Mouse (Mus musculus) embryonic fibroblast, embryonic 13.5 days (primary cell): Measurements from ENCODE around the gene Bpi. TPM values are rescaled to one million over a fixed set of nuclear protein-coding genes. Genes with fewer than 3 reads are reported as not detected.

Source experiments
- H3K27ac ChIP-seq: 2 replicates; pipeline ENCODE4 v1.5.1; 2012; ENCODE audit warnings: low read length, control low read depth, inconsistent platforms; ENCODE audit not compliant: insufficient read depth
- H3K4me1 ChIP-seq: 2 replicates; pipeline ENCODE4 v1.6.1; 2011; ENCODE audit warnings: low read length; ENCODE audit not compliant: control insufficient read depth, insufficient read depth
- H3K4me3 ChIP-seq: 2 replicates; pipeline ENCODE4 v1.5.1; 2011; ENCODE audit warnings: mild to moderate bottlenecking, control low read depth, low read length; ENCODE audit not compliant: insufficient read depth
- CTCF ChIP-seq: IDR thresholded peaks from 2 replicates; pipeline ENCODE4 v1.5.1; 2011; ENCODE audit warnings: mild to moderate bottlenecking, control low read depth, low read length, moderate library complexity, borderline replicate concordance; ENCODE audit not compliant: insufficient read depth
- POLR2A ChIP-seq: IDR thresholded peaks from 2 replicates; pipeline ENCODE4 v1.6.1; 2011; ENCODE audit warnings: low read depth, mild to moderate bottlenecking, control low read depth, low read length, moderate library complexity
- polyA plus RNA-seq: library from polyadenylated mRNA; stranded (reverse); fragments of >200 nt; gene quantifications from 2 replicates; pipeline ENCODE4 v1.2.4, GENCODE M21; 2011; ENCODE audit warnings: low read depth; ENCODE audit not compliant: missing spikeins, insufficient read length

Gene Bpi
- polyA plus RNA-seq, 1 experiment: not detected

DNA sequence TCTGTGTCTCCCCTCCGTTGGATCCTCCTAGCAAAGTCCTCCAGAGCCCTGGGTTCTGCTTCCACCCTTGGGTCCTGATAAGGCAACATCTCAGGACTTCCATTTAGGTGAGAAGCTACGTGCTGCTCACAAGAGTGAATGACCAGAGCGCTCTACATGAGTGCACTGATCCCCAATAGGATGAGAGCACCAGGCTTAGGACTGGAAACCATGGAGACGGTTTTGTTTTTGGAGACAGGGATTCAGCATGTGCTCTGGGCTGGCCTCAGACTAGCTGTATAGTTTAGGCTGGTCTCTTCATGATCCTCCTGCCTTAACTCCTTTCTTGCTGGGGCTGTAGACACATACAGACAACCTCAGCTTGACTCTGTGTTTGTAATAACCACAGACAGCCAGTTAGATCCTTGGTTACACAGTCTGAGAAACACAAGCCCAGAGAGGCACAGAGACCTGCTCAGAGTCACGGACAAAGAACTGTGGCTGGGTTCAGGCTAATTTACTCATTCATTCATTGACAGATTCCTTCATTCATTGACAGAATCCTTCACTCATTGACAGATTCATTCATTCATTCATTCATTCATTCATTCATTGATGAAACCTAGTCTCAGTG lies 16.7 kb upstream of the Bpi start:
- TF ChIP-seq POLR2A: no peak
- no peak for TF ChIP-seq CTCF
- no peak overlapping the region for H3K27ac ChIP-seq
- H3K4me1 ChIP-seq: no peaks in the 10 kb centered on the region
- H3K4me3 ChIP-seq: no peak overlapping the region

DNA sequence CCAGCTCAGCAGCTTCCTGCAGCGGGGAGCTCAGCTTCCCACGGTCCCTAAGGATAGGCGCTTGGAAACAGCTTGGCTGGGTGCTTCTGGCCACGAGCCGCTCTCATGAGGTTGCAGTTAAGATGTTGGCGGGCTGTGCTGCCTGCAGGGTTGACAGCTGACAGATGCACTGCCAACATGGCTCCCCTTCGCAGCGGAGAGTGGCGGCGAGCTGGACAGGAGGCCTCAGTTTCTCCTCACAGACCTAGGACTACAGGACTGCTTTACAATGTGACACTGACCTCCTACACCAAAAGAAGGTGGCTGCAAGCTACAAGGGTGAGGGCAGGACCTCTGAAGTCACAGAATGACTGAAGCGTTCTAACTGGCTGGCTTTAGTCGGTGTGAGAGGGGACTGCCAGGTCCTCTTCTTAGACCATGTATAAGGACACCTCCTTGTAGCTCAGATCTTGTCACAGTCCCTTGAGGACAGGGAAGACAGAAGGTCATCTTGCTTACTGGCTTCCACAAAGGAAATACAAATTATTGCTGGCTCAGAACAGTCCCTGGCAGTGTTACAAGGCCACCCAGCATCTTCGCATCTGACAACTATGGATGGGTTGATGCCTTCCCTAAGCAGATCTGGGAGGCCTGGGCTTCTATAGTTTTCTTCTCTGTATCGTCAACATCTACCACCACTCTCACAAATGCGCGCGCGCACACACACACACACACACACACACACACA lies 15.6 kb upstream of the Bpi start:
- TF ChIP-seq POLR2A (no peak), CTCF (no peak)
- H3K4me3 ChIP-seq: no peak overlapping the region
- no peak overlapping the region for H3K27ac ChIP-seq

DNA sequence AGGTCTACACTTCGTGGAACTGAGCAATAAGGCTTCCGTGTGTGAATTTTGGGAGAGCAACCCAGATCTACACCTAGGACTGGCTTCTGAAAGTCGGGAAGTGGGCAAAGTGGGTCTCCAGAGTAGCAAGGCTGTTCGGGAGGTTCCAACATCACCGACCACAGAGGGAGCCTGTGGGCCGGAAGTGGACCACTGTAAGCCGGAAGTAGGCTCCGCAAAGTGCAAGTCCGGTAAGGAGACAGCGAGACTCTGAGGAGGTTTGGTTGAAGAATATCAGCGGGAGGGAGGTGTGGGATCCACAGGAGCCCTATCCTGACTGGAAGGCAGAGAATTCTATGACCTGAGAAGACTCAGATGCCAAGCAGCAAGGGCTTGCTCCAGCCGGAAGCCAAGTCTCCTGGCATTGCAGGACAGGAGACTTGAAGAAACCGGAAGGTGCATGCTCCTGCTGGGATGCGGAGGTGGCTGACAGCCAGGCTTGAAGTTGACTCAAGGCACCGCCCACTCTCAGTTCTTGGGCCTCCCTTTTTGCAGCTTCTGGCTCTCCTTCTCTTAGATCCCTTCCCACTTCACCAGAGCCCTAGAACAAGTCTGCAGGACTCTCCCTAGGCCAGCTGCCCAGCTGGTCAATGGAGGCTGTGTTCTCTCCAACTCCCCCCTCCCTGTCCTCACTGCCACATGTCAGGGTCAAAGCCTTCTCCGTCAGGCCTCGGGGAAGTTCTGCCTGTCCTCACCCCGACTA lies 14.6 kb upstream of the Bpi start:
- Histone ChIP-seq H3K27ac (no peak overlapping the region), H3K4me3 (no peak overlapping the region), H3K4me1 (no peaks in the 10 kb centered on the region)
- TF ChIP-seq CTCF: no peak
- TF ChIP-seq POLR2A: no peak

More for the DNA sequence above, 15.6 kb upstream of the Bpi start:
- H3K4me1 ChIP-seq: no peaks in the 10 kb centered on the region

DNA sequence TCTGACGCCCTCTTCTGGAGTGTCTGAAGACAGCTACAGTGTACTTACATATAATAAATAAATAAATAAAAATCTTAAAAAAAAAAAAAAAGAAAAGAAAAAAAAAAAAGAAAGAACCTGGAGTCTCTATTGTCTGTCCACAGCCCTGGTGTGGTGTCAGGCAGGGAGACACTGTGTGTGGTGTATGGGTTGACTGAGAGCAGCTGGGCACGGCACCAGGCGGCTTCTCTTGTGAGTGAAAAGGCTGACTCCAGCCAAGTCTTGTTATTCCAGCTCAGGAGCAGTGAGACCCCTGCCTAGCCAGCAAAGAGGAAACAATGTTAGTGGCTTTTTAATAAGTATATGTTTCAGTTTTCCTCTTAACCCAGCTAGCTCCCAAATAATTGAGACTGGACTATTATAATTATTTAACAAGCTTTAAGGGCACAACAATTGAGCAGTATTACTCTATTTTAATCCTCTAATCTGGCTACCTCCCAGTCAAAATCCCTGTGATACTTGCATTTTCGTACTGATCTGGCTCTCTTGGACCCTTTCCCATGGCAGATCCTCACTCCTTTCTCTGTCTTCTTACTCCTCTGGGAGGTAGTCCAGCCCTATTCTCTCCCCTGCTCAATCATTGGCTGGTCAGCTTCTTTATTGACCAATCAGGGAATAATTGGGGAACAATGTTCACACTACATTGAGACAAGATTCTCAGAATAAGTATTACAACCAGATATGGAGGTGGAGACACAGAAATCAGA lies 12.6 kb upstream of the Bpi start:
- H3K4me1 ChIP-seq: no peaks in the 10 kb centered on the region
- H3K27ac ChIP-seq: no peak overlapping the region
- TF ChIP-seq POLR2A (no peak), CTCF (no peak)
- no peak overlapping the region for H3K4me3 ChIP-seq

DNA sequence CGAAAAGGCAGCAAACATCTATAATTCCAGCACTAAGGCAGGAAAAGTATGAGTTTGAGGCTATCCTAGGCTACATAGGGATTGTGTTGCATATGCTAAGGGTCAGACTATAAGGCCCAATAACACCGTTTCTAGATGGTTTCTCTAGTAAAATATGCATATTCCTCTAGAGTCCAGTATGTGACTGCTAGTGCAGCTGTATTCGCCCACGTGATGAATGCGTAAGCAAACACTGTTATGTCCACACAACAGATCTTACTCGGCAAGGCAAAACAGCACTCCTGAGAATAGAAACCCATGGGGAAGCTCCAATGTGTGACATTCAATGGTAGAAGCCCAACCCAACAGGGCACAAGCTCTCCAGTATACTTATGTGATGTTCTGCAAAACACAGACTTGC lies 10.0 kb upstream of the Bpi start:
- Histone ChIP-seq H3K27ac (no peak overlapping the region), H3K4me1 (no peaks in the 10 kb centered on the region)
- TF ChIP-seq POLR2A (no peak), CTCF (no peak)

DNA sequence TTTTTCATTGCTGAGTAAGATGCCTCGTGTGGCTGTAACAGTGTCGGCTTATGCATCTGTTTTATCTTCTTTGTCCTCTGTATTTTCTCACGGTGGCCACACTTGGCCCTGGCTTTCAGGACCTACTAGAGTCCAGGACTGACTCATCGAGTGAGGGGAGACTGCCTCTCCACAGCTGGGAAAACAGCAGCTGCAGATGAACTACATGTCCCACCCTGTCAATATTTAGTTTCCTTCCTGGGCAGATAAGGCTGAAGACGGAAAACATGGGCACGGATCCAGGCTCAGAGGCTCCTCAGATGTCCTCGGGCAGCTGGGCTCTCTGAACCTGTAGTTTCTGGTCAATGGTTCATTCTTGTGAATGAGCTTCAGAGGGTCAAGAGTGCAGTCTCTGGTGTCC lies 9.6 kb upstream of the Bpi start:
- H3K27ac ChIP-seq: no peak overlapping the region
- TF ChIP-seq CTCF: no peak
- TF ChIP-seq POLR2A: no peak
- no peak overlapping the region for H3K4me3 ChIP-seq
- H3K4me1 ChIP-seq: no peaks in the 10 kb centered on the region

More for the DNA sequence above, 10.0 kb upstream of the Bpi start:
- no peak overlapping the region for H3K4me3 ChIP-seq

DNA sequence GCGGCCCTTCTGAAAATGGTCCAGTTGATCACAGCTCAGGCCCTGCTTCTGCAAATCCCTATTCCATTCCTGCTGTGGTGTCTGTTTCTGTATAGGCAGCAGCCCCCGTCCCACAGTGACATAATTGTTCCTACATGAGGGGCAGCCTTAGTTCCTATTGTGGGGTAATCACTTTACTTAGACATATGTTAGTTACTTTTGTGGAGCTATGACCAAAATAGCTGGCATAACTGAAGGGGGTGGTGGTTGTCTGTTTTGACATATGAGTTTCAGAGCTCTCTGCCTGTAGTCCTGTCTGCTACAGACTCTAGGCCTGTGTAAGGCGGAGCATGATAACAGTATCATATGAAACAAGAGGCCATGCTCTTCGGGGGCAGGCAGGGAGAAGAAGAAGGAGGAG lies 7.3 kb upstream of the Bpi start:
- H3K4me3 ChIP-seq: no peak overlapping the region
- TF ChIP-seq CTCF: no peak
- TF ChIP-seq POLR2A: no peak
- no peaks in the 10 kb centered on the region for H3K4me1 ChIP-seq
- H3K27ac ChIP-seq: no peak overlapping the region

DNA sequence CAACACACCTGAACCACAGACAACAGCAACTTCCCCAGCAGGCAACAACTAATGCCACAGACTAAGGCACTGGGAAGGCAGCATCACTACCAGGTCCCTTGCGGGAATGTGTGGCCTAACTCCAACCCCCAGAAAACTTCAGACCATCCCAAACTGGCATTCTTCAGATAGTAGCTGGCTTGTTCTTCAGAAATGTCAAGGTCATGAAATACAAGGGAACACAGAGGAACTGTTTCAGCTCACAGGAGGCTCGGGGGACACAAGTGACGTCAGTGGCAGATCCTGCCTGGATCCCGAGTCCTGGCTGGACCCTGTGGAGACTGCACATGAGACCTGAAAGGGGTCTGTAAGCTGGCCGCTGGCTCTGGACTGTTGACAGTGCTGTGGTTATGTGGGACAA lies 4.1 kb upstream of the Bpi start:
- H3K27ac ChIP-seq: no peak overlapping the region
- no peaks in the 10 kb centered on the region for H3K4me1 ChIP-seq
- H3K4me3 ChIP-seq: no peak overlapping the region

DNA sequence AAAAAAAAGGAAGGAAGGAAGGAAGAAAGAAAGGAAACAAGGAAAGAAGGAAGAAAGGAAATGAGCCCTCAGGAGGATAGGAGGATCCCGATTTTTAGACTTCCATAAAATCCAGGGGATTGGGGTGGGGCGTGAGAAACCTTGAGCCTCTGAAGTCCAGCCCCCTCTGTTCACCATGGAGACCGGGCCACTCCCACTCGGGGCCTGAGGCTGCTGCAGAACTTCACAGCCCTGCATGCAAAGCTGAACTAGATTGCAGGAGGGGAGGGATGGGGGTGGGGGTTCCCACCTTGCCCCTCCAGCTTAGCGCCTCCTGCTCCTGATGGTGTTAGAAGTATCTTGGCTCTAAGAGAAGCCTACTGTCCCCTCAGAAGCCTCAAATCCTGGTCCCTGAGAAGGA lies 1.0 kb upstream of the Bpi start:
- Histone ChIP-seq H3K27ac (no peak overlapping the region), H3K4me3 (no peak overlapping the region), H3K4me1 (no peaks in the 10 kb centered on the region)
- TF ChIP-seq POLR2A (no peak), CTCF (no peak)

More for the DNA sequence above, 4.1 kb upstream of the Bpi start:
- TF ChIP-seq POLR2A (no peak), CTCF (no peak)

DNA sequence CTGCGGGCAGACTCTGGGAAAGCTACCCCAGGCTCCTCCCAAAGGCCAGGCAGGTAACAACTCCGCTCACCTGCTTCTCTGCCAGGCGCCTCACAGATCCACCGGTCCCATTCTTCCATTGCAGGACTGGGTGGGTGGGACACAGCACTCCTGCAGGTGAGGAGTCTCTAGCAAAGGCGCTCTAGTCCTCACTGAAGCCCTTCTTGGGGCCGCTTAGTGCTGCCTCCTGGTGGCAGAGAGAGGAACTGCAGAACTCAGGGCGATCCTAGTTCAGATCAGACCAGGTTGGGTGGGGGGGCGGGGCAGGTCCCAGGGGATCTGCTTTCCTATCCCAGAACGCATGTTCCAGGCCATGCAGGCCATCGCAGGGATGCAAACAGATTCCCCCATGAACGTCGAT lies 887 bp downstream of the Bpi start:
- Histone ChIP-seq H3K4me1 (no peaks in the 10 kb centered on the region), H3K27ac (no peak overlapping the region), H3K4me3 (no peak overlapping the region)
- TF ChIP-seq POLR2A (no peak), CTCF (peak; percentile 56; the same call in 1 of the 2 replicates)
